Mouse (Mus musculus) layer of hippocampus, adult 9-11 months (tissue): ENCODE data around the gene Copz1.

Experiments used
- DNase-seq: peaks from one replicate; pipeline ENCODE4 v3.0.0; 2022

The Copz1 gene

GRCm38 (mm10) chr15:103313495-103314095, 41.1 kb downstream of the Copz1 start:
- no peak for DNase-seq

- no peak for DNase-seq
These were observed 41.7 kb downstream of the Copz1 start for GRCm38 (mm10) chr15:103314181-103314580.

- DNase-seq: no peak
These were observed 42.5 kb downstream of the Copz1 start for GRCm38 (mm10) chr15:103315011-103315502.

- DNase-seq: no peak
These were observed 43.7 kb downstream of the Copz1 start for GRCm38 (mm10) chr15:103315979-103316776.

- no peak for DNase-seq
These were observed 44.6 kb downstream of the Copz1 start for GRCm38 (mm10) chr15:103317120-103317519.

- DNase-seq: no peak
These were observed 45.2 kb downstream of the Copz1 start for GRCm38 (mm10) chr15:103317731-103318130.

GRCm38 (mm10) chr15:103318201-103318816, 45.8 kb downstream of the Copz1 start:
- DNase-seq: no peak

GRCm38 (mm10) chr15:103321076-103321475, 48.6 kb downstream of the Copz1 start:
- DNase-seq: no peak

- no peak for DNase-seq
These were observed 49.9 kb downstream of the Copz1 start for GRCm38 (mm10) chr15:103322396-103322795.

GRCm38 (mm10) chr15:103323070-103323454, 50.5 kb downstream of the Copz1 start:
- no peak for DNase-seq

- DNase-seq: peak; percentile 73
These were observed 51.1 kb downstream of the Copz1 start for GRCm38 (mm10) chr15:103323455-103324247.

GRCm38 (mm10) chr15:103333081-103333615, 60.6 kb downstream of the Copz1 start:
- peak; percentile 63 for DNase-seq

- DNase-seq: peak; percentile 72
These were observed 61.2 kb downstream of the Copz1 start for GRCm38 (mm10) chr15:103333738-103334137.

GRCm38 (mm10) chr15:103334194-103334593, 61.7 kb downstream of the Copz1 start:
- no peak for DNase-seq

- DNase-seq: no peak
These were observed 62.5 kb downstream of the Copz1 start for GRCm38 (mm10) chr15:103335040-103335439.

- DNase-seq: no peak
These were observed 63.1 kb downstream of the Copz1 start for GRCm38 (mm10) chr15:103335488-103336235.

GRCm38 (mm10) chr15:103336996-103337667, 64.6 kb downstream of the Copz1 start:
- DNase-seq: no peak

GRCm38 (mm10) chr15:103338829-103339165, 66.3 kb downstream of the Copz1 start:
- no peak for DNase-seq

GRCm38 (mm10) chr15:103339166-103339960, 66.8 kb downstream of the Copz1 start:
- DNase-seq: no peak

GRCm38 (mm10) chr15:103339961-103340337, 67.4 kb downstream of the Copz1 start, which contains the start of gene Zfp385a:
Gene Zfp385a, minus strand, starts transcription at chr15:103340093.
- DNase-seq: peak; percentile 72

- DNase-seq: no peak
These were observed 68.3 kb downstream of the Copz1 start for GRCm38 (mm10) chr15:103340786-103341185.
